Mouse (Mus musculus): Measurements from ENCODE around the gene Pcgf5. TPM values are rescaled to one million over a fixed set of nuclear protein-coding genes. Genes with fewer than 3 reads are reported as not detected.

Gene Pcgf5
- polyA plus RNA-seq, 1 experiment from 2014 or later: 7.4 TPM

DNA sequence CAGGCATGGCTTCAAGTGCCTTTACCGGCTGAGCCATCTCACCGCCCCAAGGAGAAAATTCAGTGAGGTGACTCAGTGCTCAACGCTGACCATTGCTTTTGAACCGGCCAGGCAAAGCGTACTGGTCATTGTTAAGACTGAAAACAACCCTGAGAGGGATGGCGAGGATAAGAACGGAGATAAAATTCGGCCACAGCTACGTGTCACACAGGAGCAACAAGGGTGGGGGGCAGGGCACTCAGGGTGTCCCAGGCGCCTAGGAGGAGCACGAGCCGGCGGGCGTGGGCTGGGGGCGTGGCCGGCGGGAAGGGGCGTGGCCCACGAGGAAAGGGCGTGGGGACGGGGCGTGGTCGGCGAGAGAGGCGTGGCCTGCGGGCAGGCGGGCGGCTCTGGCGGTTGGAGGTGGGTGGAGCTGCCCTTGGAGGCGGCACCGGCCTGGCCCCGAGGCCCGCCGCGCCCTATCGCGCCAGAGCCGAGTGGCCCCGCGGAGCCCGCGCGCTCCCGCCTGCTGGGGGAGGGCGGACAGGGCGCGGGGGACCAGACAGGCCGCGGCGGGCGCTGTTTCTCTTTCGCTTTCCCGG lies 61.3 kb downstream of the Pcgf5 start:
- H3K4me3 ChIP-seq (ENCODE audit: low read depth, low read length): peak overlapping the region; percentile 83
- peaks cover 10% of the 10 kb centered on the region for H3K4me1 ChIP-seq (ENCODE audit: control insufficient read depth, insufficient read depth, low read length)
- H3K27ac ChIP-seq (ENCODE audit: low read length): no peak overlapping the region; the same call in 1 of the 2 replicates
- H3K27me3 ChIP-seq (ENCODE audit: control insufficient read depth, insufficient read depth, low read depth, low read length): peaks cover 3% of the 10 kb centered on the region; the same call in 1 of the 2 replicates
- no peaks in the 10 kb centered on the region for H3K9me3 ChIP-seq (replicated peaks; ENCODE audit: control insufficient read depth, low read length, poor library complexity, severe bottlenecking)
- WGBS: under 1% methylated on average over 35 of the region's 53 CpGs
- H3K4me2 ChIP-seq (ENCODE audit: low read length): peak overlapping the region; percentile 96
- H3K36me3 ChIP-seq (ENCODE audit: control insufficient read depth, insufficient read depth, low read length): no peaks in the 10 kb centered on the region
- peak; percentile 95 for ATAC-seq
- peak overlapping the region; percentile 78 for H3K9ac ChIP-seq (ENCODE audit: low read depth, low read length)

GRCm38 (mm10) chr19:36409861-36410392 lies 61.8 kb downstream of the Pcgf5 start:
- H3K27ac ChIP-seq (ENCODE audit: low read length): no peak overlapping the region
- H3K36me3 ChIP-seq (ENCODE audit: control insufficient read depth, insufficient read depth, low read length): no peaks in the 10 kb centered on the region
- WGBS: 0% methylated on average over 37 of the region's 82 CpGs
- H3K4me2 ChIP-seq (ENCODE audit: low read length): peak overlapping the region; percentile 96
- H3K4me3 ChIP-seq (ENCODE audit: low read depth, low read length): peak overlapping the region; percentile 83
- no peaks in the 10 kb centered on the region for H3K9me3 ChIP-seq (replicated peaks; ENCODE audit: control insufficient read depth, low read length, poor library complexity, severe bottlenecking)
- H3K27me3 ChIP-seq (ENCODE audit: control insufficient read depth, insufficient read depth, low read depth, low read length): peaks cover 3% of the 10 kb centered on the region; the same call in 1 of the 2 replicates
- ATAC-seq: no peak; the same call in 1 of the 2 replicates
- peak overlapping the region; percentile 78 for H3K9ac ChIP-seq (ENCODE audit: low read depth, low read length)
- peaks cover 10% of the 10 kb centered on the region for H3K4me1 ChIP-seq (ENCODE audit: control insufficient read depth, insufficient read depth, low read length)

DNA sequence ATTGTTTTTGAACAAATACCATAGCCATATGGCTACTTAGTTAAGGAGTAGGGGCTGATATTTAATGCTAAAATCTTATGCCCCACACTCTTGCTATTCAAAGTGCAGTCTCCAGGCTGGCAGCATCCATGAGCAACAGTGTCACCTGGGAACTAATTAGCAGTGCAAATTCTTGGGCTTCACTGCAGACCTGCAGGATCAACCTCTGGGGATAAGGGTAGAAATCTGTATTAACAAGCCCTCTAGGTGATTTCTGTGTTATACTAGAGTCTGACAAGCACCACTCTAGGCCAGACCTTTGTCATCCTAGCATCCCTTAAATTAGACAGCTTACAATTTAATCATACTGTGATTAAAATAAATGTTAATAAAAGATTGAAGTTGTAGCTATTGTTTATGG lies 71.8 kb downstream of the Pcgf5 start:
- Histone ChIP-seq H3K36me3 (ENCODE audit: control insufficient read depth, insufficient read depth, low read length) (no peaks in the 10 kb centered on the region), H3K4me2 (ENCODE audit: low read length) (no peak overlapping the region), H3K9ac (ENCODE audit: low read depth, low read length) (no peak overlapping the region), H3K4me3 (ENCODE audit: low read depth, low read length) (no peak overlapping the region), H3K27me3 (ENCODE audit: control insufficient read depth, insufficient read depth, low read depth, low read length) (no peaks in the 10 kb centered on the region), H3K4me1 (ENCODE audit: control insufficient read depth, insufficient read depth, low read length) (no peaks in the 10 kb centered on the region), H3K9me3 (replicated peaks; ENCODE audit: control insufficient read depth, low read length, poor library complexity, severe bottlenecking) (no peaks in the 10 kb centered on the region), H3K27ac (ENCODE audit: low read length) (no peak overlapping the region)
- peak; percentile 68 for ATAC-seq

- H3K27ac ChIP-seq (ENCODE audit: low read length): no peak overlapping the region
- no peak for ATAC-seq
Observed at GRCm38 (mm10) chr19:36427195-36427876, 79.2 kb downstream of the Pcgf5 start.

DNA sequence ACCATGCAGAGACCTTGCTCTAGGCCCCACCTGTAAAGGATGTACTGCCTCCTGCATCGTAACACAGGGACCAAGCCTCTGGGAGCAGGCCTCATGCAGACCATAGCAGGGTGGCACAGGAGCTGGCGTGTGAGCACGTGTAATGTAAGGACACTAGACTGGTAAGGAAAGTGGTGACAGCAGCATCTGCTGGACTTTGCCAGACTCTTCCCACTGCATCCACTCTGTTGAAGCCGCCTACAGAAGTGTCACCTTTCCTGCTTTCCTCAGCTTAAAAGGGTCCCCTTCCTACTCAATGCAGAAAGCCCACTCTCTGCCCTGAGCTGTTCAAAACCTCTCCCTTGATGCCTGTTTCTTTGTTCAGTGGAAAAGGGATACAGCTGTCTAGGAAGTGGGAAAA lies 80.0 kb downstream of the Pcgf5 start:
- H3K27ac ChIP-seq (ENCODE audit: low read length): no peak overlapping the region
- no peaks in the 10 kb centered on the region for H3K36me3 ChIP-seq (ENCODE audit: control insufficient read depth, insufficient read depth, low read length)
- no peak overlapping the region for H3K4me2 ChIP-seq (ENCODE audit: low read length)
- no peaks in the 10 kb centered on the region for H3K27me3 ChIP-seq (ENCODE audit: control insufficient read depth, insufficient read depth, low read depth, low read length)
- ATAC-seq: no peak
- no peaks in the 10 kb centered on the region for H3K4me1 ChIP-seq (ENCODE audit: control insufficient read depth, insufficient read depth, low read length)
- 87% methylated on average over 4 of the region's 4 CpGs for WGBS
- no peaks in the 10 kb centered on the region for H3K9me3 ChIP-seq (replicated peaks; ENCODE audit: control insufficient read depth, low read length, poor library complexity, severe bottlenecking)
- H3K4me3 ChIP-seq (ENCODE audit: low read depth, low read length): no peak overlapping the region
- H3K9ac ChIP-seq (ENCODE audit: low read depth, low read length): no peak overlapping the region

More at GRCm38 (mm10) chr19:36427195-36427876, 79.2 kb downstream of the Pcgf5 start:
- no peaks in the 10 kb centered on the region for H3K36me3 ChIP-seq (ENCODE audit: control insufficient read depth, insufficient read depth, low read length)
- no peaks in the 10 kb centered on the region for H3K4me1 ChIP-seq (ENCODE audit: control insufficient read depth, insufficient read depth, low read length)
- 94% methylated on average over 7 of the region's 7 CpGs for WGBS
- no peaks in the 10 kb centered on the region for H3K27me3 ChIP-seq (ENCODE audit: control insufficient read depth, insufficient read depth, low read depth, low read length)
- no peak overlapping the region for H3K4me2 ChIP-seq (ENCODE audit: low read length)
- H3K4me3 ChIP-seq (ENCODE audit: low read depth, low read length): no peak overlapping the region
- no peaks in the 10 kb centered on the region for H3K9me3 ChIP-seq (replicated peaks; ENCODE audit: control insufficient read depth, low read length, poor library complexity, severe bottlenecking)
- H3K9ac ChIP-seq (ENCODE audit: low read depth, low read length): no peak overlapping the region

GRCm38 (mm10) chr19:36429354-36429753 lies 81.2 kb downstream of the Pcgf5 start:
- no peak overlapping the region for H3K27ac ChIP-seq (ENCODE audit: low read length)
- no peaks in the 10 kb centered on the region for H3K36me3 ChIP-seq (ENCODE audit: control insufficient read depth, insufficient read depth, low read length)
- no peak overlapping the region for H3K4me3 ChIP-seq (ENCODE audit: low read depth, low read length)
- H3K27me3 ChIP-seq (ENCODE audit: control insufficient read depth, insufficient read depth, low read depth, low read length): no peaks in the 10 kb centered on the region
- no peaks in the 10 kb centered on the region for H3K4me1 ChIP-seq (ENCODE audit: control insufficient read depth, insufficient read depth, low read length)
- ATAC-seq: no peak
- H3K9me3 ChIP-seq (replicated peaks; ENCODE audit: control insufficient read depth, low read length, poor library complexity, severe bottlenecking): no peaks in the 10 kb centered on the region
- no peak overlapping the region for H3K9ac ChIP-seq (ENCODE audit: low read depth, low read length)
- no peak overlapping the region for H3K4me2 ChIP-seq (ENCODE audit: low read length)
- WGBS: 97% methylated on average over 1 of the region's 1 CpGs

DNA sequence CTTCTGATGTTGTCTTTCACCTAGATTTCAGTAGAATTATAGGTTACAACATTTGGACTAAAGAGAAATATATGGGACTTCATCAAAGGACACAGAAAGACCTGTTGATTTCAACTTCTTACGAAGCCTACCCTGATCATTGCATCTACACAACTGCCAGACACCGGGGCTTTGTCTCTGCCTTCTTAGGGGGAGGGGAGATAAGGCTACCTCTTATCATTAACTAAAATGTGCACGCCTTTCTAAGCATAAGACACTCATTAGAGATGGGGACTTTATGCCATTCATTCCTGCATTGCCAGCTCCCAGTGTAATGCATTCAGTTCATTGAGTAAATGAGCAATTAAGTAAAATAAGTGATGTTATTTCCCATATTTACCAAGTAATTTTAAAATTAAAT lies 85.1 kb downstream of the Pcgf5 start:
- ATAC-seq: no peak
- Histone ChIP-seq H3K9ac (ENCODE audit: low read depth, low read length) (no peak overlapping the region), H3K4me2 (ENCODE audit: low read length) (no peak overlapping the region), H3K4me1 (ENCODE audit: control insufficient read depth, insufficient read depth, low read length) (no peaks in the 10 kb centered on the region), H3K27me3 (ENCODE audit: control insufficient read depth, insufficient read depth, low read depth, low read length) (no peaks in the 10 kb centered on the region), H3K4me3 (ENCODE audit: low read depth, low read length) (no peak overlapping the region), H3K9me3 (replicated peaks; ENCODE audit: control insufficient read depth, low read length, poor library complexity, severe bottlenecking) (no peaks in the 10 kb centered on the region), H3K36me3 (ENCODE audit: control insufficient read depth, insufficient read depth, low read length) (no peaks in the 10 kb centered on the region), H3K27ac (ENCODE audit: low read length) (no peak overlapping the region)
- 92% methylated on average over 3 of the region's 3 CpGs for WGBS

DNA sequence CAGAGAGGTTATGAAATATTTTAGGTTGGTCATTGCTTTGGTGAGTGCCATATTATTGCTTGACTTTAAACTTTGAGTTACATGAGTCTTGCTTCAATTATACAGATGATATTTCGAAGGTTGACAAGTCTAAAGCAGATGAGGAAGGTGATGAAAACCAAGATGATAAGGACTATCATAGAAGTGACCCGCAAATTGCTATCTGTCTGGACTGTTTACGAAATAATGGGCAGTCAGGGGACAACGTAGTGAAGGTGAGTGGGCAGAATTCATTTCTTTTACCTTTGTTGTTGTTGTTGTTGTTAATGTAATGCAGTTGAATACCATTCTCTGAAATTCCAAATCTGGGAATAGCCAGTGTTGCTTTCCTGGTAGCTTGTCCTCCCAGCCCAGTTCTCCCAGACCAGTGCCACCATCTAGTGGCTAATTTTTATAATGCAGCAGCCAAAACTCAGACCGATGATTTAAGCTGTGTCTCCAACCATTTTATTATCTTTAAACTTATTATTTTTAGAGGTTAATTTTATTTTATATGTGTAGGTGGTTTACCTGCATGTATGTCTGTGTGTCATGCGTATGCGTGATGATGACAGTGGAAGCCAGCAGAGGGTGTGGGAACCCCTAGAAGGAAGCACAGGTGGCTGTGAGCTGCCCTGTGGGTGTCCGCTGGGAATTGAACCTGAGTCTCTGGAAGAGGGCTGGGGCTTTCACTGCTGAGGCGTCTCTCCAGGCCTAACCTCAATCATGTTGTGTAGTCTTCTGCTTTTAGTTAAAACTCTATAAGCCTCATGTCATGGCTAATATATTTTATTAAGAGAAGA lies 92.0 kb downstream of the Pcgf5 start:
- Histone ChIP-seq H3K9me3 (replicated peaks; ENCODE audit: control insufficient read depth, low read length, poor library complexity, severe bottlenecking) (no peaks in the 10 kb centered on the region), H3K27ac (ENCODE audit: low read length) (no peak overlapping the region), H3K4me3 (ENCODE audit: low read depth, low read length) (no peak overlapping the region), H3K36me3 (ENCODE audit: control insufficient read depth, insufficient read depth, low read length) (no peaks in the 10 kb centered on the region), H3K4me1 (ENCODE audit: control insufficient read depth, insufficient read depth, low read length) (no peaks in the 10 kb centered on the region), H3K27me3 (ENCODE audit: control insufficient read depth, insufficient read depth, low read depth, low read length) (no peaks in the 10 kb centered on the region), H3K4me2 (ENCODE audit: low read length) (no peak overlapping the region), H3K9ac (ENCODE audit: low read depth, low read length) (no peak overlapping the region)
- 53% methylated on average over 9 of the region's 9 CpGs for WGBS
- ATAC-seq: peak; percentile 76

Measured in midbrain, embryonic 16.5 days (tissue).